Mouse (Mus musculus) heart, postnatal 25 days (tissue): Measurements from ENCODE around the gene Amer2. TPM values are rescaled to one million over a fixed set of nuclear protein-coding genes. Genes with fewer than 3 reads are reported as not detected.

ENCODE experiments used
- DNase-seq: peaks from one replicate; pipeline ENCODE4 v3.0.0; 2022; ENCODE audit warnings: low spot score
- intact Hi-C: fragments of 180-260 bp; cut with DNase I; formaldehyde crosslinking; loops from one replicate; pipeline ENCODE4 v1.15.1; 2025
- total RNA-seq, 2 experiments: library from RNA; stranded (reverse); gene quantifications; 2 replicates each; pipeline ENCODE4 v1.2.3; 2021

The Amer2 gene
- total RNA-seq, 2 experiments from 2014 or later = not detected

DNA sequence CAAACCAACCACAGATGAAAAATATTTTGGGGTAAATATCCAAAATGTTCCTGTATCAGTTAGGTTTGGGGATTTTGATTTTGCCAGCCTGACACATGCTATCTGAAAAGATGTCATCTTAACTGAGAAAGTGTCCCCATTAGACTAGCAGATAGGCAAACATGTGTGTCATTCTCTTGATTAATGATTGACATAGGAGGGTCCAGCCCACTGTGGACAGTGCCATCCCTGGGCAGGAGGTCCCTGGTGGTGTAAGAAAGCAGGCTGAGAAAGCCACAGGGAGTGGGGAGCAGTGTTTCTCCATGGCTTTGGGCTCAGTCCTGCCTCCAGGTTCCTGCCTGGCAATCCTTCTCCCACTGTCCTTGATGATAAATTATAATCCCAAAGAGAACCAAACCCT lies 63.3 kb downstream of the Amer2 start:
- no peak for DNase-seq
- intact Hi-C loops = no loop called here

Other genes with a start within 250 kb of the Amer2 start
- 1 to 10 TPM; 4.9 to 5.5 TPM for gene Atp8a2, start 176.1 kb upstream of the Amer2 start, total RNA-seq
- not detected for gene Nupl1, start 121.8 kb upstream of the Amer2 start, total RNA-seq
- 10 to 100 TPM; 28.5 to 31.1 TPM for gene Gm49336, start 121.8 kb upstream of the Amer2 start, total RNA-seq
- 10 to 100 TPM; 27.2 to 29.6 TPM for gene Mtmr6, start 108.0 kb upstream of the Amer2 start, total RNA-seq